Mouse (Mus musculus): Measurements from ENCODE around the gene Psmd1. TPM values are rescaled to one million over a fixed set of nuclear protein-coding genes. Genes with fewer than 3 reads are reported as not detected.

Psmd1 gene
- polyA plus RNA-seq, 1 experiment from 2014 or later: 184 TPM

DNA sequence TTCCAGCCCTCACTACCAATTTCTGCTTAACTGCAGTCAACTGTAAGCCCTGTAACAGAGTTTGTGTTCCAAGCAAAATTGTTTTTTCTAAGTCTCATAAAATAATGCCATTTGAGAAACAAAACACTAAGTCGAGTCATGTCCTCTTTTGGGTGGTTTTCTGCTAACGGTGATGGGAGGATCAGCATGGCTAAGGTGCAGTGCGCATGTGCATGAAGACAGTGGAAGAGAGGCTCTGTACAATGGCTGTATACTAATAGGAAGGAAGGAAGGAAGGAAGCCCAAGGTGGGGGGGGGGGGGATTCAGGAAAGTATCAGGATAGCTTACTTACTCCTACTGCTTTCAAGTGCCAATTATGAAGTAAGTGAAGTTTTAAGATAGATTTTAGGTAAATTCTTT, 50.0 kb downstream of the Psmd1 start:
- DNase-seq (ENCODE audit: low spot score): no peak
- WGBS: 94% methylated on average over 3 of the region's 3 CpGs
- Histone ChIP-seq H3K4me1 (replicated peaks) (no peaks in the 10 kb centered on the region), H3K27me3 (ENCODE audit: insufficient read depth, poor library complexity, severe bottlenecking) (no peaks in the 10 kb centered on the region), H3K27ac (no peak overlapping the region), H3K4me3 (no peak overlapping the region), H3K36me3 (peaks cover 45% of the 10 kb centered on the region), H3K9me3 (no peaks in the 10 kb centered on the region)

- Histone ChIP-seq H3K4me1 (replicated peaks) (no peaks in the 10 kb centered on the region), H3K27ac (no peak overlapping the region), H3K27me3 (ENCODE audit: insufficient read depth, poor library complexity, severe bottlenecking) (no peaks in the 10 kb centered on the region), H3K4me3 (no peak overlapping the region), H3K36me3 (peaks cover 88% of the 10 kb centered on the region), H3K9me3 (no peaks in the 10 kb centered on the region)
- no peak for DNase-seq (ENCODE audit: low spot score)
- 92% methylated on average over 4 of the region's 4 CpGs for WGBS
These were observed 55.4 kb downstream of the Psmd1 start for GRCm38 (mm10) chr1:86119549-86119948.

DNA sequence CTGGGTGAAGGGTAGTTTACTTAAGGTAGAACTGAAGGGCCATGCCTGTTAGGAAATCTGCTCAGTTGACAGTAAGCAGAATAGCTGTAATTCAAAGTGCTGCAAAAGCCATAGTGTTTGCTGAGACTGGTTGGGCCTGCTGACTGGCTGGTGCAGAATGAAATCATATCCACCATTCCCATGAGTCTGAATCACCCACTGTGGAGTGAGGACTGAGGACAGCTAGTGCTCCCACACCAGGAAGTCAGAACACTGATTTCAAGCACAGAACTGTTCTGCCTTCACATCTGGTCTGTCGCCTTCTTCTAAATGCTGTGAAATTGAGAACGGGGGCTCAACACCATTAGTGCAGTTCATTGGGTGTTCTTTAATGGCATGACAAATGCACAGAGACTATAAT, 61.8 kb downstream of the Psmd1 start:
- 94% methylated on average over 2 of the region's 2 CpGs for WGBS
- peaks cover 98% of the 10 kb centered on the region for H3K36me3 ChIP-seq
- H3K27ac ChIP-seq: no peak overlapping the region
- no peaks in the 10 kb centered on the region for H3K27me3 ChIP-seq (ENCODE audit: insufficient read depth, poor library complexity, severe bottlenecking)
- H3K4me3 ChIP-seq: no peak overlapping the region
- no peaks in the 10 kb centered on the region for H3K4me1 ChIP-seq (replicated peaks)
- DNase-seq (ENCODE audit: low spot score): no peak
- no peaks in the 10 kb centered on the region for H3K9me3 ChIP-seq

- H3K4me1 ChIP-seq (replicated peaks): no peaks in the 10 kb centered on the region
- DNase-seq (ENCODE audit: low spot score): no peak
- no peaks in the 10 kb centered on the region for H3K9me3 ChIP-seq
- WGBS: 94% methylated on average over 4 of the region's 4 CpGs
- no peak within 1 kb of the TSS for H3K27ac ChIP-seq
- no peak within 1 kb of the TSS for H3K4me3 ChIP-seq
- peaks cover 91% of the 10 kb centered on the region for H3K36me3 ChIP-seq
- no peaks in the 10 kb centered on the region for H3K27me3 ChIP-seq (ENCODE audit: insufficient read depth, poor library complexity, severe bottlenecking)
These were observed 69.2 kb downstream of the Psmd1 start, which contains the start of gene Gm21972 for GRCm38 (mm10) chr1:86133337-86133736. Gm21972 (plus strand) TSS chr1:86133637.

DNA sequence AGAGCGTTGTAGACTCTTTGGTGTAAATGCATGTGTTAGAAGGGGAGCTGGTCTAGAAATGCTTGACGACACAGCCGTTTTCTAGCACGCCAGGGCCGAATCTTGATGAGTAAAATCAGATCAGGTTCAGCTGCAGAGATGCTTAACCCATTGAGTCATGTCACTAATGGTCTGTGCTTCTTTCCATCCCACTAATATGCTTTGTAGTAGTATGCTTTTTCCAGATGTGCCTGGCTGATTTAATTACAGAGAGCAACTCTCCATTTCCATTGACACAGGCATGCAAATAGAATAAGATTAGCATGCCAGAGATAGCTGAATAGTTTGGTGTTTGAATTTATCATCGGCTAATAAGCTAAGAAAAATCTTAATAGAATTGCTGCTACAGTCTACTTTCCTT, 71.1 kb downstream of the Psmd1 start:
- WGBS: 92% methylated on average over 6 of the region's 6 CpGs
- H3K4me1 ChIP-seq (replicated peaks): no peaks in the 10 kb centered on the region
- H3K36me3 ChIP-seq: peaks cover 90% of the 10 kb centered on the region

DNA sequence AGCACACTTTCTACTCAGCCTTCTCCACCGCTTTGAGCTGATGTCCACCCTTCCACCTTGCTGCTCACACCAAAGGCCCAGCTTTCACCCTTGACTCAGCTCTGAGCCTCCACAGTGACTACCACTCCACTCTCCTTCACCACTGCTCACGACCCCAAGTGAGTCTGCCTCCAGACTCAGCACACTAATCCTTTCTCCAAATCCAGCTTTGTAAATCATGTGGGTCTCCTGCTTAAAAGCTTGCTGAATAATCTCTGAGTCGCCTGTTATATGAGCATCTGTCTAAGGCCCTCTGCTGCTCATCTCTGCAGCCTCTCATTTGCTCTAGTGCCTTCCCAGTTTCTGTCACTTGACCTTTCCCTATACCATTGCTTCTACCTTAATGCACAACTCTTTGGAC, 76.9 kb downstream of the Psmd1 start:
- no peak for DNase-seq (ENCODE audit: low spot score)
- 87% methylated on average over 3 of the region's 3 CpGs for WGBS
- no peak overlapping the region for H3K4me3 ChIP-seq
- no peak overlapping the region for H3K27ac ChIP-seq
- no peaks in the 10 kb centered on the region for H3K4me1 ChIP-seq (replicated peaks)
- no peaks in the 10 kb centered on the region for H3K9me3 ChIP-seq
- no peaks in the 10 kb centered on the region for H3K27me3 ChIP-seq (ENCODE audit: insufficient read depth, poor library complexity, severe bottlenecking)
- peaks cover 63% of the 10 kb centered on the region for H3K36me3 ChIP-seq

More for the DNA sequence above, 71.1 kb downstream of the Psmd1 start:
- Histone ChIP-seq H3K27me3 (ENCODE audit: insufficient read depth, poor library complexity, severe bottlenecking) (no peaks in the 10 kb centered on the region), H3K9me3 (no peaks in the 10 kb centered on the region), H3K27ac (no peak overlapping the region), H3K4me3 (no peak overlapping the region)
- no peak for DNase-seq (ENCODE audit: low spot score)

GRCm38 (mm10) chr1:86143165-86143564, 79.0 kb downstream of the Psmd1 start:
- no peak for DNase-seq (ENCODE audit: low spot score)
- WGBS: 85% methylated on average over 4 of the region's 4 CpGs
- peaks cover 44% of the 10 kb centered on the region for H3K36me3 ChIP-seq
- H3K4me1 ChIP-seq (replicated peaks): no peaks in the 10 kb centered on the region
- no peaks in the 10 kb centered on the region for H3K9me3 ChIP-seq
- H3K4me3 ChIP-seq: no peak overlapping the region
- no peak overlapping the region for H3K27ac ChIP-seq
- no peaks in the 10 kb centered on the region for H3K27me3 ChIP-seq (ENCODE audit: insufficient read depth, poor library complexity, severe bottlenecking)

GRCm38 (mm10) chr1:86144001-86144944, 80.1 kb downstream of the Psmd1 start:
- no peak for DNase-seq (ENCODE audit: low spot score)
- no peaks in the 10 kb centered on the region for H3K9me3 ChIP-seq
- no peak overlapping the region for H3K4me3 ChIP-seq
- no peak overlapping the region for H3K27ac ChIP-seq
- H3K36me3 ChIP-seq: peaks cover 33% of the 10 kb centered on the region
- no peaks in the 10 kb centered on the region for H3K4me1 ChIP-seq (replicated peaks)
- H3K27me3 ChIP-seq (ENCODE audit: insufficient read depth, poor library complexity, severe bottlenecking): no peaks in the 10 kb centered on the region
- 79% methylated on average over 21 of the region's 21 CpGs for WGBS

DNA sequence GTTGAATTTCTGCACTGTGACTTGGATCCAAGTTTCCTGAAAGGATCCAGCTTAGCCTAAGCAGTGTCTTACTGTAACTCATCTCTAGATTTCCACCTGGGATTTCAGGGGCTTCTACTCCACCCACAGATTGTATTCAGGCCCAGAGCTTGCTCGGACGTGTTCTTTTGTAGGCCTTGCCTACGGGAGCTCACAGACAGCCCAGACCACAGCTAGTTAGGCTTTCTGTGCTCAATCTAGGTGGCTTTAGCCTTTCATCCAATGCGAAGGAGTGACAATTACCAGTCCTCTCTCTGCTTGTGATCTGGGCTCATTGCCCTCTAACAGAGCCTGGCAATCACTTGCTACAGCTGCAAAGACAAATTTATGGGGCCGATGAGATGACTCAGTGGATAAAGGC, 82.1 kb downstream of the Psmd1 start:
- Histone ChIP-seq H3K36me3 (peaks cover 15% of the 10 kb centered on the region), H3K27me3 (ENCODE audit: insufficient read depth, poor library complexity, severe bottlenecking) (no peaks in the 10 kb centered on the region), H3K4me3 (no peak overlapping the region), H3K27ac (no peak overlapping the region), H3K4me1 (replicated peaks) (no peaks in the 10 kb centered on the region), H3K9me3 (no peaks in the 10 kb centered on the region)
- DNase-seq (ENCODE audit: low spot score): no peak
- WGBS: 91% methylated on average over 5 of the region's 5 CpGs

- WGBS: 84% methylated on average over 5 of the region's 5 CpGs
- DNase-seq (ENCODE audit: low spot score): no peak
- no peaks in the 10 kb centered on the region for H3K27me3 ChIP-seq (ENCODE audit: insufficient read depth, poor library complexity, severe bottlenecking)
- no peak overlapping the region for H3K4me3 ChIP-seq
- H3K4me1 ChIP-seq (replicated peaks): no peaks in the 10 kb centered on the region
- H3K27ac ChIP-seq: no peak overlapping the region
- no peaks in the 10 kb centered on the region for H3K9me3 ChIP-seq
- peaks cover 7% of the 10 kb centered on the region; the same call in 1 of the 2 replicates for H3K36me3 ChIP-seq
These were observed 83.4 kb downstream of the Psmd1 start for GRCm38 (mm10) chr1:86147557-86147956.

DNA sequence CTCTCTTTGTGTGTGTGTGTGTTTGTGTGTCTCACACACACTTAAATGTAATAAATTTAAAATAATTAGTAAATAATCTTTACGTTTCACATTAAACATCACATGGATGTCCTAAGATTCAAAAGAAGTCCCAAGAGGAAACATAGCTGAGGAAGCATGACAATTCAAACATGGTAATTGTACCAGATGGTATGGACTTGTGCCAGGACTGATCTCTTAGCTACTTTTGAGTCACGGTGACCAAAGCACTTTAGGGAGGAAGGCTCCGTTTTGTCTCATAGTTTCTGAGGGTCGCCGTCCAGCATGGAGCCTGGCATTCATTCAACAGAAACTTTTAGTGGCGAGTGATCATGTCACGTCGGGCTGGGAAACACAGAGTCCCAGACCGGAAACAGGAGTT, 84.0 kb downstream of the Psmd1 start:
- Histone ChIP-seq H3K36me3 (0 out of 2 replicates have a peak, but pooled peaks cover 1% of the 10 kb centered on the region), H3K27me3 (ENCODE audit: insufficient read depth, poor library complexity, severe bottlenecking) (no peaks in the 10 kb centered on the region), H3K4me3 (no peak overlapping the region), H3K27ac (no peak overlapping the region), H3K9me3 (no peaks in the 10 kb centered on the region), H3K4me1 (replicated peaks) (no peaks in the 10 kb centered on the region)
- 91% methylated on average over 9 of the region's 9 CpGs for WGBS
- DNase-seq (ENCODE audit: low spot score): no peak

- 82% methylated on average over 6 of the region's 6 CpGs for WGBS
- Histone ChIP-seq H3K4me3 (no peak overlapping the region), H3K9me3 (no peaks in the 10 kb centered on the region), H3K27me3 (ENCODE audit: insufficient read depth, poor library complexity, severe bottlenecking) (no peaks in the 10 kb centered on the region), H3K27ac (no peak overlapping the region), H3K36me3 (no peaks in the 10 kb centered on the region), H3K4me1 (replicated peaks) (peaks cover 18% of the 10 kb centered on the region)
- no peak for DNase-seq (ENCODE audit: low spot score)
These were observed 86.7 kb downstream of the Psmd1 start for GRCm38 (mm10) chr1:86150929-86151328.

DNA sequence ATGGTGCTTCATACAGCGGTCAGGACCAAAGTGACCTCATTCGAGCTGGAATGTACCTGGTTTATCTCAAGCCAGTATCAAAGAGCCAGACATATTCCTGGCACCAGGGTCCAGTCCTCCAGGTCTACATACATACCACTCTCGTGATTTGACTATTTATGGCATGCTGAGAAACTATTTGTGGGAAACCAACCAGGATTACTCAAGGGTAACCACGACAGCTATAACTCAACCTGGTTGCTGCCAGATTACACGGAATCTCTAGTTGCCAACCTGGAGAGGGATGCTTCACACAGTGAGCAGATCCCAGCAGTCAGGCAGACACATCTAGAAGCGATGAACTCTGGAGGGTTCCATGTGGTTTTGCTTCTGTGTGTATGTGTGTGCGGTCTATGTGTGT, 87.2 kb downstream of the Psmd1 start:
- 85% methylated on average over 7 of the region's 7 CpGs for WGBS

More for the DNA sequence above, 87.2 kb downstream of the Psmd1 start:
- no peaks in the 10 kb centered on the region for H3K27me3 ChIP-seq (ENCODE audit: insufficient read depth, poor library complexity, severe bottlenecking)
- no peak for DNase-seq (ENCODE audit: low spot score)
- H3K4me1 ChIP-seq (replicated peaks): peaks cover 20% of the 10 kb centered on the region
- no peak overlapping the region for H3K4me3 ChIP-seq
- no peaks in the 10 kb centered on the region for H3K9me3 ChIP-seq
- H3K36me3 ChIP-seq: no peaks in the 10 kb centered on the region
- H3K27ac ChIP-seq: no peak overlapping the region

Data from hindbrain, embryonic 10.5 days (tissue).